Mouse (Mus musculus): ENCODE results near the gene Clca3a1.

DNA sequence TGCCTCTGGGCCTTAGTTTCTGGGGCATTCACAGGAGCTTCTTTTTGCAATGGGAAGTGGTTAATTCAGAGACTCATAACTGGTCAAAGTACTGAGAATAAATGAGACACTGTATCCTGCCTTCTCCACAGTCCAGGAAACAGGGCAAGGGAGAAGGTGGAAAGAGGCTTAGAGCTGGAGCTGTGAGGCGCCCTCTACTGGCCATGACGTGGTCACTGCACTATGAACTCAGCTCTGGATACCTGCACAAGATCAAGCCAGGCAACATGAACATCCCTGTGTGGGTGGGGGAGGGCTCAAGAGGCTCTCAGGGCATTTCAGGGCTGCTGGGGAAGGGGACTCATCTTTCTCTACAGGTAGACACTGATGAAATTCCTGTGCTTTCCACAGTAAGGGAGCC, 7.7 kb downstream of the Clca3a1 start:
- peak; percentile 52 for TF ChIP-seq CTCF (IDR thresholded peaks at IDR 0.05; ENCODE audit: low read depth)
- TF ChIP-seq EP300 (IDR thresholded peaks at IDR 0.05; ENCODE audit: low read depth): no peak
